Mouse (Mus musculus): ENCODE results near the gene Phactr2. TPM values are rescaled to one million over a fixed set of nuclear protein-coding genes. Genes with fewer than 3 reads are reported as not detected.

Phactr2 gene
- polyA plus RNA-seq, 1 experiment: 6.7 TPM

GRCm38 (mm10) chr10:13419246-13419645, 55.0 kb downstream of the Phactr2 start:
- Histone ChIP-seq H3K4me1 (ENCODE audit: control insufficient read depth, insufficient read depth, low read length) (peaks cover 2% of the 10 kb centered on the region; the same call in 1 of the 2 replicates), H3K27ac (ENCODE audit: insufficient read depth, low read length) (no peak overlapping the region), H3K4me3 (ENCODE audit: insufficient read depth, low read length) (no peak overlapping the region)
- no peak for TF ChIP-seq CTCF (IDR thresholded peaks at IDR 0.05; ENCODE audit: extremely low read depth, insufficient read depth, low read length)
- no peak for TF ChIP-seq POLR2A (IDR thresholded peaks at IDR 0.05; ENCODE audit: extremely low read depth, insufficient read depth, low read length)

GRCm38 (mm10) chr10:13415489-13416104, 58.6 kb downstream of the Phactr2 start:
- TF ChIP-seq CTCF (IDR thresholded peaks at IDR 0.05; ENCODE audit: extremely low read depth, insufficient read depth, low read length) (no peak), POLR2A (IDR thresholded peaks at IDR 0.05; ENCODE audit: extremely low read depth, insufficient read depth, low read length) (no peak)
- H3K4me1 ChIP-seq (ENCODE audit: control insufficient read depth, insufficient read depth, low read length): peaks cover 2% of the 10 kb centered on the region; the same call in 1 of the 2 replicates
- no peak overlapping the region for H3K4me3 ChIP-seq (ENCODE audit: insufficient read depth, low read length)
- H3K27ac ChIP-seq (ENCODE audit: insufficient read depth, low read length): no peak overlapping the region

- Histone ChIP-seq H3K4me3 (ENCODE audit: insufficient read depth, low read length) (no peak overlapping the region), H3K4me1 (ENCODE audit: control insufficient read depth, insufficient read depth, low read length) (peaks cover 2% of the 10 kb centered on the region; the same call in 1 of the 2 replicates), H3K27ac (ENCODE audit: insufficient read depth, low read length) (no peak overlapping the region)
- TF ChIP-seq CTCF (IDR thresholded peaks at IDR 0.05; ENCODE audit: extremely low read depth, insufficient read depth, low read length): no peak
- no peak for TF ChIP-seq POLR2A (IDR thresholded peaks at IDR 0.05; ENCODE audit: extremely low read depth, insufficient read depth, low read length)
These were observed 61.8 kb downstream of the Phactr2 start for GRCm38 (mm10) chr10:13412202-13412923.

- no peak overlapping the region for H3K4me3 ChIP-seq (ENCODE audit: insufficient read depth, low read length)
- H3K4me1 ChIP-seq (ENCODE audit: control insufficient read depth, insufficient read depth, low read length): peaks cover 2% of the 10 kb centered on the region; the same call in 1 of the 2 replicates
- H3K27ac ChIP-seq (ENCODE audit: insufficient read depth, low read length): no peak overlapping the region
- TF ChIP-seq POLR2A (IDR thresholded peaks at IDR 0.05; ENCODE audit: extremely low read depth, insufficient read depth, low read length): no peak
- TF ChIP-seq CTCF (IDR thresholded peaks at IDR 0.05; ENCODE audit: extremely low read depth, insufficient read depth, low read length): no peak
These were observed 63.2 kb downstream of the Phactr2 start for GRCm38 (mm10) chr10:13411056-13411455.

GRCm38 (mm10) chr10:13401971-13402370, 72.2 kb downstream of the Phactr2 start:
- TF ChIP-seq POLR2A (IDR thresholded peaks at IDR 0.05; ENCODE audit: extremely low read depth, insufficient read depth, low read length) (no peak), CTCF (IDR thresholded peaks at IDR 0.05; ENCODE audit: extremely low read depth, insufficient read depth, low read length) (no peak)
- Histone ChIP-seq H3K4me3 (ENCODE audit: insufficient read depth, low read length) (no peak overlapping the region), H3K27ac (ENCODE audit: insufficient read depth, low read length) (no peak overlapping the region), H3K4me1 (ENCODE audit: control insufficient read depth, insufficient read depth, low read length) (no peaks in the 10 kb centered on the region)

GRCm38 (mm10) chr10:13395753-13396152, 78.5 kb downstream of the Phactr2 start:
- no peak overlapping the region for H3K4me3 ChIP-seq (ENCODE audit: insufficient read depth, low read length)
- H3K27ac ChIP-seq (ENCODE audit: insufficient read depth, low read length): no peak overlapping the region
- no peaks in the 10 kb centered on the region for H3K4me1 ChIP-seq (ENCODE audit: control insufficient read depth, insufficient read depth, low read length)
- no peak for TF ChIP-seq POLR2A (IDR thresholded peaks at IDR 0.05; ENCODE audit: extremely low read depth, insufficient read depth, low read length)
- TF ChIP-seq CTCF (IDR thresholded peaks at IDR 0.05; ENCODE audit: extremely low read depth, insufficient read depth, low read length): no peak

GRCm38 (mm10) chr10:13394000-13394399, 80.2 kb downstream of the Phactr2 start:
- Histone ChIP-seq H3K4me3 (ENCODE audit: insufficient read depth, low read length) (no peak overlapping the region), H3K27ac (ENCODE audit: insufficient read depth, low read length) (no peak overlapping the region), H3K4me1 (ENCODE audit: control insufficient read depth, insufficient read depth, low read length) (no peaks in the 10 kb centered on the region)
- TF ChIP-seq POLR2A (IDR thresholded peaks at IDR 0.05; ENCODE audit: extremely low read depth, insufficient read depth, low read length) (no peak), CTCF (IDR thresholded peaks at IDR 0.05; ENCODE audit: extremely low read depth, insufficient read depth, low read length) (no peak)

GRCm38 (mm10) chr10:13388116-13388922, 85.9 kb downstream of the Phactr2 start:
- H3K27ac ChIP-seq (ENCODE audit: insufficient read depth, low read length): no peak overlapping the region
- H3K4me3 ChIP-seq (ENCODE audit: insufficient read depth, low read length): peak overlapping the region; percentile 31
- TF ChIP-seq POLR2A (IDR thresholded peaks at IDR 0.05; ENCODE audit: extremely low read depth, insufficient read depth, low read length) (no peak), CTCF (IDR thresholded peaks at IDR 0.05; ENCODE audit: extremely low read depth, insufficient read depth, low read length) (no peak)

GRCm38 (mm10) chr10:13384866-13385265, 89.3 kb downstream of the Phactr2 start:
- TF ChIP-seq POLR2A (IDR thresholded peaks at IDR 0.05; ENCODE audit: extremely low read depth, insufficient read depth, low read length) (no peak), CTCF (IDR thresholded peaks at IDR 0.05; ENCODE audit: extremely low read depth, insufficient read depth, low read length) (no peak)
- no peak overlapping the region for H3K4me3 ChIP-seq (ENCODE audit: insufficient read depth, low read length)
- no peak overlapping the region for H3K27ac ChIP-seq (ENCODE audit: insufficient read depth, low read length)

More at GRCm38 (mm10) chr10:13388116-13388922, 85.9 kb downstream of the Phactr2 start:
- no peaks in the 10 kb centered on the region for H3K4me1 ChIP-seq (ENCODE audit: control insufficient read depth, insufficient read depth, low read length)

More at GRCm38 (mm10) chr10:13384866-13385265, 89.3 kb downstream of the Phactr2 start:
- no peaks in the 10 kb centered on the region for H3K4me1 ChIP-seq (ENCODE audit: control insufficient read depth, insufficient read depth, low read length)

All from cortical plate, adult 2 months (tissue).